Mouse (Mus musculus): ENCODE measurements around the gene Dus4l. TPM values are rescaled to one million over a fixed set of nuclear protein-coding genes. Genes with fewer than 3 reads are reported as not detected.

Dus4l gene
- total RNA-seq, 2 experiments from 2014 or later: 11.8 to 12.7 TPM

DNA sequence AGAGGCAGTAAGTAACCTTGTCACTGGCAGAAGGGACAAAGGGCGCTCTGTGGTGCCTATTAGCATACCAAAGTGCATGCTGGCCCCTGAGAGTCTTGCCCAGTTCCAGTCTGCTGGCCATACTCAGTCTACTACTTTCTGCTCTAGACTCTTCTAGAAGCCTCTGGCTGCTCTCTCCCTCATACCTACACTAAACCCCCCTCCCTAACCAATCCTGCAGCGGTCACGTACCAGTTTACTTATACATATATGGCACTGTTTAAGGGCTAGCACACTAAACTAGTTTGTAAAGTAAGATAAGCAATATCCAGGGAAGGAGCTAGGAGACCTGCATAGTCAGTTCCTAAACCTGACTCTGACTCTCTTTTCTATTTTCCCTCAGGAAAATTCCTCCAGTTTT, 60.3 kb downstream of the Dus4l start:
- no peak for DNase-seq (ENCODE audit: low spot score in 2 of 2)

GRCm38 (mm10) chr12:31592011-31592410, 62.6 kb downstream of the Dus4l start:
- no peak for DNase-seq (ENCODE audit: low spot score in 2 of 2)

Other genes starting within 250 kb of the Dus4l start
- 10 to 100 TPM; 20.9 to 21.8 TPM for gene Cbll1, start 155.2 kb downstream of the Dus4l start, total RNA-seq (2021)
- gene Slc26a4, start 94.9 kb downstream of the Dus4l start, total RNA-seq (2021): 1 to 10 TPM; 6.6 TPM
- 10 to 100 TPM; 32.5 to 33.0 TPM for gene Bcap29, start 20.2 kb downstream of the Dus4l start, total RNA-seq (2021)
- 10 to 100 TPM; 46.0 to 49.1 TPM for gene Cog5, start within 50 bp of the Dus4l start, total RNA-seq (2021)
- 1 to 10 TPM; 7.6 to 9.4 TPM for gene Gpr22, start 59.1 kb upstream of the Dus4l start, total RNA-seq (2021)

All from adrenal gland, postnatal 4 days (tissue).